8 mouse cellular contexts compared by ENCODE assay signal in the genomic region with DNA sequence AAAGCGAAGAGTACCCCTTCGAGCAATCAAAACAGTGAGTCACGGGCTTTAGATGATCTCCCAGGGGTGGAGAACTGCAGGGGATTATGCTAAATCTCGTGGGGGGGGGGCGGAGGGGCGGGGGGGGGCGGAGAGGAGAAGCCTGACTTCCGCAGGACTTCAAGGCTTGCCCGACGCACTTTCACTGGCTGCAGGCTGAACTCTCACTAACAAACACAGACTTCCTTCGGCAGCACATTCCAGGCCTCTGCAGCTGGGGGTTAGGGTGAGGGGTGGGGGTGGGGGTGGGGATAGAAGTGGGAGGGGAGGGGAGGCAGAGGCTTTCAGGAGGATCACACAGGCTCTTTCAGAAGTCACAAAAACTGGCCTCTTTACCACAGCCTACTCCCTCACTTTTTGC. TPM values are rescaled to one million over a fixed set of nuclear protein-coding genes. Genes with fewer than 3 reads are reported as not detected.
DNase-seq lines count a peak whose midpoint lies in the region; ATAC-seq and TF ChIP-seq lines count a peak whose summit lies in the region.

No protein-coding gene starts in this region.

- TF ChIP-seq POLR2A in limb, embryonic 14.5 days (IDR thresholded peaks at IDR 0.05; ENCODE audit: borderline replicate concordance, extremely low read depth, insufficient read depth, insufficient read length), result no peak

- no peaks in the 10 kb centered on the region for H3K27me3 ChIP-seq in limb, embryonic 14.5 days (ENCODE audit: control insufficient read depth, insufficient read depth, low read length)

- peak overlapping the region; percentile 50 for H3K9ac ChIP-seq in limb, embryonic 14.5 days (ENCODE audit: low read depth, low read length, severe bottlenecking)

- DNase-seq in heart, adult 11 months, result peak; percentile 89
- DNase-seq in heart, postnatal 4 days, result no peak
- peak; percentile 47 for DNase-seq in limb, embryonic 14.5 days (ENCODE audit: low spot score)
- peak; percentile 59 for DNase-seq in neural tube, embryonic 10.5 days (ENCODE audit: extremely low spot score, low spot score)
- DNase-seq in left cerebral cortex, adult 11 months (ENCODE audit: low spot score), result no peak
- no peak for DNase-seq in layer of hippocampus, postnatal 10 days (ENCODE audit: low spot score in 2 of 2)
- DNase-seq in gastrocnemius, adult 18-20 months (ENCODE audit: low spot score), result no peak

- peaks cover 4% of the 10 kb centered on the region for H3K4me1 ChIP-seq in limb, embryonic 14.5 days (ENCODE audit: control insufficient read depth, insufficient read depth, low read length)

- 0 out of 2 replicates have a peak, but pooled peaks have one; percentile 5 for ATAC-seq in granulocyte monocyte progenitor cell, adult 5-6 weeks (replicated peaks; ENCODE audit: poor library complexity, severe bottlenecking)
- peak; percentile 84 for ATAC-seq in limb, embryonic 14.5 days (ENCODE audit: low FRiP score, low read depth)

- H3K4me2 ChIP-seq in limb, embryonic 14.5 days (replicated peaks; ENCODE audit: low read depth, low read length, severe bottlenecking), result peak overlapping the region; percentile 52

- peak overlapping the region; percentile 28 for H3K4me3 ChIP-seq in limb, embryonic 14.5 days (replicated peaks; ENCODE audit: low read length)

- no peaks in the 10 kb centered on the region for H3K9me3 ChIP-seq in limb, embryonic 14.5 days (ENCODE audit: control insufficient read depth, low read length)

- H3K36me3 ChIP-seq in limb, embryonic 14.5 days (ENCODE audit: control insufficient read depth, insufficient read depth, low read length), result no peaks in the 10 kb centered on the region

- WGBS in limb, embryonic 14.5 days, result 7% methylated on average over 8 of the region's 11 CpGs

- H3K27ac ChIP-seq in limb, embryonic 14.5 days (replicated peaks; ENCODE audit: low read depth, low read length), result peak overlapping the region; percentile 52; the same call in 1 of the 2 replicates

RNA-seq across cellular contexts. Expression of gene Rerg, which starts 27.5 kb away (rescaled TPM):
- 1 to 10 TPM; 7.0 to 9.1 TPM for total RNA-seq in heart, postnatal 4 days (2021)
- total RNA-seq in granulocyte monocyte progenitor cell, adult 5-6 weeks (2014; fragmentation: Nextera tagmentation), result not detected in 2 replicates
- total RNA-seq in granulocyte monocyte progenitor cell, adult 5-6 weeks (2017), result 1.6 TPM in 1 of 2 replicates, not detected in the other
- 22.1 and 22.7 TPM in 2 replicates for polyA plus RNA-seq in limb, embryonic 14.5 days (2012; rRNA removed)
- polyA plus RNA-seq in limb, embryonic 14.5 days (2014; fragmentation: Nextera tagmentation; extraction: Ambion mirVana), result 33.6 and 36.5 TPM in 2 replicates
- 10 to 100 TPM; 40.5 to 43.0 TPM for total RNA-seq in layer of hippocampus, postnatal 10 days (2021)
- total RNA-seq in gastrocnemius, adult 18-20 months (2021), result 1 to 10 TPM in 1 of 2 experiments, under 1 TPM in 1; 0.78 to 1.2 TPM

Comparison
In these comparisons a context has a peak if more than half of its experiments do, and no peak if none do; other contexts are left out.
1. DNase-seq: peak in heart, adult 11 months (single experiment), limb, embryonic 14.5 days (single experiment) and neural tube, embryonic 10.5 days (single experiment); none in heart, postnatal 4 days (single experiment), left cerebral cortex, adult 11 months (single experiment), layer of hippocampus, postnatal 10 days (0 of 2) and gastrocnemius, adult 18-20 months (single experiment).
2. RNA of gene Rerg, which starts 27.5 kb away (total RNA-seq): 40.5 to 43.0 TPM in layer of hippocampus, postnatal 10 days; 7.0 to 9.1 TPM in heart, postnatal 4 days, 1.6 TPM in granulocyte monocyte progenitor cell, adult 5-6 weeks and 0.78 to 1.2 TPM in gastrocnemius, adult 18-20 months; every median in the first group is over 4 times any median in the second.